Mouse (Mus musculus) CH12.LX (cell line): ENCODE results near the gene Mettl2.

ENCODE experiments used
- CHD2 ChIP-seq: IDR thresholded peaks from 2 replicates; pipeline ENCODE4 v1.6.1; 2011; ENCODE audit warnings: low read length, improper control_type of control experiment
- CTCF ChIP-seq, 2 experiments: IDR thresholded peaks in 1 of 2; conservative IDR thresholded peaks in 1 of 2; 2 replicates each; pipeline ENCODE4 v1.5.1; 2011 to 2012; ENCODE audit warnings: low read depth in 2 of 2, low read length in 2 of 2, improper control_type of control experiment in 1 of 2, inconsistent platforms in 1 of 2, mild to moderate bottlenecking in 1 of 2, moderate library complexity in 1 of 2
- E2F4 ChIP-seq: IDR thresholded peaks from 2 replicates; pipeline ENCODE4 v1.6.1; 2011; ENCODE audit warnings: low read depth, low read length, improper control_type of control experiment; ENCODE audit not compliant: insufficient replicate concordance

GRCm38 (mm10) chr11:105155915-105156314 is 29.7 kb downstream of the Mettl2 start:
- TF ChIP-seq E2F4 (no peak), CHD2 (no peak), CTCF (conservative IDR thresholded peaks at IDR 0.05 in 1 of 2, IDR thresholded peaks at IDR 0.05 in 1 of 2; ENCODE audit: low read depth in 2 of 2, low read length in 2 of 2) (no peak)
